Comparison of ENCODE assay signal across 22 mouse cellular contexts in the genomic region with DNA sequence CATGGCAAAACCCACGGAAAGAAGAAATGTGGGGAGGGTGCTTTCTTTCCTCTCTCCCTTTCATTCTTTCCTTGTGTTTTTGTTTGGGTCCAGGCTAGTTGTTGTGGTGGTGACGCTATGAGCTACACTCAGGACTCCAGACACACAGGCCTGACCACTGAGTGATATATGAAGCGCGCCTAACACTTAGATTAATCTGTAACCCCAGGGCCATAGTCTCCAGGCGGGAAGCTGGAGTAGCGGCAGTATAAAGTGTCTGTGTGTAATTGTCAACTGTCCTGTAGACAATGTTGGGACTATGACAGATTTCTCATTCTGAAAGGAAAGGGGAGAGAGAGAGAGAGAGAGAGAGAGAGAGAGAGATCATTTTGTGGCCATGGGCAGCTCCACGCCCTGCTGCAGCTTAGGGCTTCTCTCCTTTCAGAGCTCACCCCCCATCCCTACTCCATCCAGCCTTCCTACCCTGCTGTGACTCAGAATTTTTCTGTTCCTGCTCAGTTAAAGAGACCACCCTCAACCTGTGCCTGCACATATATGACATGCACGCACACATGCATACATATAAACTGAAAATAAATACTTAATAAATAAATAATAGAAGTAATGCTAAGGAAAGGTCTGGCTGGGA.
DNase-seq lines count a peak whose midpoint lies in the region; ATAC-seq and TF ChIP-seq lines count a peak whose summit lies in the region.
"Had no signal": no experiment of that assay in that cellular context is flagged by ENCODE, and none has a peak within 500 bp of the region (broad histone marks: within the 10 kb centered on the region; RNA-seq: fewer than 3 reads in every experiment).

No protein-coding gene starts in this region.

- H3K27me3 ChIP-seq in hindbrain, embryonic 11.5 days (ENCODE audit: control insufficient read depth, insufficient read depth, low read length): no peaks in the 10 kb centered on the region
- no peaks in the 10 kb centered on the region for H3K27me3 ChIP-seq in hindbrain, postnatal 0 days (ENCODE audit: insufficient read depth, low read length)
- no peaks in the 10 kb centered on the region for H3K27me3 ChIP-seq in limb, embryonic 10.5 days (ENCODE audit: low read depth, poor library complexity, severe bottlenecking)
- H3K27me3 ChIP-seq: embryonic facial prominence, embryonic 12.5 days had no signal

- 35% methylated on average over 8 of the region's 8 CpGs for WGBS in hindbrain, embryonic 11.5 days
- WGBS in hindbrain, postnatal 0 days: 75% methylated on average over 8 of the region's 8 CpGs
- WGBS in limb, embryonic 10.5 days: 50% methylated on average over 8 of the region's 8 CpGs

- H3K4me1 ChIP-seq in hindbrain, embryonic 11.5 days (replicated peaks; ENCODE audit: control insufficient read depth, insufficient read depth, low read length): no peaks in the 10 kb centered on the region
- H3K4me1 ChIP-seq in hindbrain, postnatal 0 days (ENCODE audit: insufficient read depth, low read length): no peaks in the 10 kb centered on the region
- H3K4me1 ChIP-seq in limb, embryonic 10.5 days: peaks cover 47% of the 10 kb centered on the region

- TF ChIP-seq CTCF in hindbrain, postnatal 0 days (IDR thresholded peaks at IDR 0.05; ENCODE audit: low read depth): no peak

- H3K36me3 ChIP-seq in hindbrain, embryonic 11.5 days (ENCODE audit: control insufficient read depth, insufficient read depth, low read length): no peaks in the 10 kb centered on the region
- H3K36me3 ChIP-seq in hindbrain, postnatal 0 days (ENCODE audit: insufficient read depth, low read length): no peaks in the 10 kb centered on the region
- H3K36me3 ChIP-seq in limb, embryonic 10.5 days: no peaks in the 10 kb centered on the region
- H3K36me3 ChIP-seq: embryonic facial prominence, embryonic 12.5 days; heart, embryonic 10.5 days had no signal

- peak; percentile 83 for ATAC-seq in hindbrain, embryonic 11.5 days (ENCODE audit: low FRiP score)
- ATAC-seq in hindbrain, postnatal 0 days: no peak
- ATAC-seq: forebrain, embryonic 14.5 days had no signal

- H3K9ac ChIP-seq in hindbrain, embryonic 11.5 days (ENCODE audit: low read depth, low read length): no peak overlapping the region
- no peak overlapping the region for H3K9ac ChIP-seq in hindbrain, postnatal 0 days (replicated peaks; ENCODE audit: low read length)
- H3K9ac ChIP-seq: embryonic facial prominence, embryonic 12.5 days had no signal

- H3K27ac ChIP-seq in hindbrain, embryonic 11.5 days (ENCODE audit: low read depth, low read length): peak overlapping the region; percentile 30; the same call in 1 of the 2 replicates
- no peak overlapping the region for H3K27ac ChIP-seq in hindbrain, postnatal 0 days
- H3K27ac ChIP-seq in limb, embryonic 10.5 days: peak overlapping the region; percentile 56
- H3K27ac ChIP-seq: embryonic facial prominence, embryonic 12.5 days; heart, embryonic 10.5 days had no signal

- H3K9me3 ChIP-seq in hindbrain, embryonic 11.5 days (ENCODE audit: control insufficient read depth, low read length): no peaks in the 10 kb centered on the region
- H3K9me3 ChIP-seq in hindbrain, postnatal 0 days (ENCODE audit: low read length): no peaks in the 10 kb centered on the region
- H3K9me3 ChIP-seq in limb, embryonic 10.5 days (replicated peaks): no peaks in the 10 kb centered on the region
- H3K9me3 ChIP-seq: embryonic facial prominence, embryonic 12.5 days; G1E; heart, embryonic 10.5 days had no signal

- H3K4me3 ChIP-seq in hindbrain, embryonic 11.5 days (ENCODE audit: low read depth, low read length): no peak overlapping the region
- H3K4me3 ChIP-seq in hindbrain, postnatal 0 days (ENCODE audit: low read length): no peak overlapping the region
- no peak overlapping the region for H3K4me3 ChIP-seq in limb, embryonic 10.5 days
- H3K4me3 ChIP-seq: embryonic facial prominence, embryonic 12.5 days; heart, embryonic 10.5 days had no signal

- no peak for DNase-seq in hindbrain, embryonic 11.5 days (ENCODE audit: low spot score)
- no peak for DNase-seq in hindbrain, postnatal 0 days (ENCODE audit: low spot score)
- DNase-seq in testis, postnatal 10 days (ENCODE audit: low spot score): peak; percentile 16
- no peak for DNase-seq in testis, postnatal 14 days (ENCODE audit: low spot score)
- DNase-seq in limb, embryonic 10.5 days (ENCODE audit: low spot score): no peak
- no peak for DNase-seq in ovary, postnatal 10 days (ENCODE audit: low spot score)
- DNase-seq in cerebellum, adult 8-10 months: no peak
- no peak for DNase-seq in frontal cortex, postnatal 10 days (ENCODE audit: low spot score in 2 of 2)
- DNase-seq: adrenal gland, postnatal 25 days; cerebellum, adult 11 months; cerebellum, postnatal 14 days; gastrocnemius, postnatal 14 days; kidney, adult 11 months; kidney, postnatal 25 days; lung, adult 18-20 months; right cerebral cortex, postnatal 25 days; thymus, adult 2 months had no signal

- H3K4me2 ChIP-seq in hindbrain, embryonic 11.5 days (replicated peaks; ENCODE audit: low read depth, low read length): no peak overlapping the region
- H3K4me2 ChIP-seq in hindbrain, postnatal 0 days (ENCODE audit: low read depth, low read length): no peak overlapping the region
- H3K4me2 ChIP-seq: embryonic facial prominence, embryonic 12.5 days; liver, embryonic 11.5 days had no signal
